Mouse (Mus musculus): ENCODE measurements around the gene Fam168a.

Fam168a gene

DNA sequence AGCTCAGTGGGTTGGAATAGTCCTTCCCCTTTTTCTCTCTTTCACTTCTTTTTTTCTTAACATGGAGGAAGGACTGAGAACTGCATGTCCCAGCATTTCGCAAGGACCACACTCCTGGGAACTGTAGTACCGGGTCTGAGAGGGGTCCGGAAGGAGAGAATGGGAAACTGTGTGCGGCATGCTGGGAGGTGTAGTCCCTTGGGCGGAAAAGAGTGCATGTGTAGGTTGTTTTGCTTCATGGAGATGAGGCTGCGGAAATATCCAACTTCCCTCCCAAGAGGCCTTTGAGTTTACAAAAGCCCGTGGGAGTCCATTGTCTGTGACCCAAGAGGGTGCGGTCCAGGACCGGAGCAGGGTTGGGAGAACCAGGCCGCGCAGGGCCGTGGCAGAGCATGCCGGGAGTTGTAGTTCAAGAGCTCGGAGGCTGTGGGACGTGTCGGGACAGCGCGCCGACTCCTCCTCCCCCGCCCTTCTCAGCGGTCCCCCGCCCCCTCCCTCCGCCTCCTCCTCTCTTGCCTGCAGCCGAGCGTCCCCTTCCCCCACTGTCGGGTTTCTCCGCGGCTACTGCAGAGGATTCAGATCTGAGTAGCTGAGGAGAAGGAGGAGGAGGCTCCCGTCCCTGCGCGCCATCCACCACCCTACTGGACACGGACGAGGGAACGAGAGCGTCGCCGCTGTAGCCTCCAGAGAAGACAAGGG, at the start of gene Fam168a:
Fam168a (plus strand) TSS at position 493 of the 699 bp plus-strand sequence.
- DNase-seq = peak; percentile 92

DNA sequence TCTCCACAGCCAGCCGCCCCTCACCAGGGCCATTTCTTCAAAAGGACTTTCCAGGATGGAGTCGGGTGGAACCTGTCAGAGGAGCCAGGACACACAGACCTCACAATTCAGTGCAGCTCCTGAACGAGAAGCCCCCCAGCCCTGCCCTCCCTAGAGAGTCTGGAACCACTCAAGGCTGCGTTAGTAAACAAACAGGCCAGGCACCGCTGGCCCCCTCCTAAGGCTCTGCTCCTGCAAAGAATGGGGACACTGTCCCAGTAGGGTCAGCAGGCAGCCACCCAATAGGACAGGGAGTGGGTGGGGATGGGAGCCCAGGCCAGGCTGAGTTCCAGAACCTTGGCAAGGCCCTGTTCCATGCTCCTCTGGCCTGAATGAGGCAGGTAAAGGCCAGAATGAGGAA, 49.7 kb upstream of the Fam168a start:
- DNase-seq = no peak

DNA sequence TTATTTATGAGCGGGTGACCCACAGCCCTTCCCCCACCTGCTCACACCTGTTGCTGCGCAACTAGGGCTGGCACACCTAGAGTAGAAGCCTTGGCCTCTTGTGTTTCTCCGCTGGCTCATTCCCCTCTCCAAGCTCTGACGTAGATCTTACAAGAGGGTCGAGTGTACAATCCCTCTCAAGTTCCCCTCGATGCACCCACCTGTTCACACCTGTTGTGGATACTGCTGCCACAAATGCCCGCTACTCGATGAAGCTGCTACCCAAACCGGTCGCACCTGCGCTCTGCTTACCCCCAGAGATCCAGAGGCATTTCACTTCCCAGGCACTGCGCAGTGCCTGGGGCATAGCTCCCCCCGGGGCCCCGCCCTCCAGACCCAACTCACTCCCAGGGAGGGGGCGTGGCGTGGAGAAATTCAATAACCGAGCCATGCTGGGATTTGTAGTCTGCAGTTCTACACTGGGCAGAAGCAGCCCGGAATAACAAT, 48.3 kb upstream of the Fam168a start:
- no peak for DNase-seq

DNA sequence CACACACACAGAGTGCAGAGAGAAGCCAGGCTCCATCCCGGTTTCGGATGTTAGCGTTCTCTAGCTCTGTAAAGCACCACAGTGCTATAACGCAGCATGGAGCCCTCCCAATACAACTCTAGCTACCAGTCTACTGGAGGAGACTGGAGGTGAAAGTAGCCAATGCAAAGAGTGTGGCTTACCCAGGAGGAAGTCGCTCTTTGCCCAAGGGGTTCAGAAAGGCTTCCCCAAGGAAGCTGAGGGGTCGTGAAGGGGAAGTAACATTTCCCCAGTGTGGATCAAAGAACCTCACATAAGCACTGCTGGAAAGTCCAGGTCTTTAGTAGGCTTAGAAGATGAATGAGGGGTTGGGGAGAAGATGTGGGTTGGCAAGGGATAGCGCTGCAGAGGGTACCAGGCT, 45.2 kb upstream of the Fam168a start:
- no peak for DNase-seq

DNA sequence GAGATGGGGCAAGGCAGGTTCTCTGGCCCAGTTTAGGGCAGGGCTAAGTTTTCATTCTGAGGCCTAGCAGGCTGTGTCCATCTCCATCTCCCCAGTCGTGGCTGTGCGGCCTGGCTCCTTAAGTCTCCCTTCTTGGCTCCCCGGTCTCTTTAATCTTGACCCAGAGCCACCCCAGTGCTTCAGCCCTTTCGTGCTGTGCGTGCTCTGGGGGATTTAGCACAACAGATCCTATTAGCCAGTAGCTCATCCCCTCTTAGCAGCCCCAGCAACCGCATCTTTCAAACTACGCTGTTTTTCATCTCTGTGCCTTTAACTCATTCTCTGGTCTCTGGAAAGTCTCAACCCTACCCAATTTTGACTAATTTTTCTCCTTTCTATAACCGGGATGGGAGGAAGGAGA, 44.2 kb upstream of the Fam168a start, which contains the start of gene Plekhb1:
Plekhb1 (minus strand) TSS at position 184 of the 400 bp plus-strand sequence.
- DNase-seq = no peak

DNA sequence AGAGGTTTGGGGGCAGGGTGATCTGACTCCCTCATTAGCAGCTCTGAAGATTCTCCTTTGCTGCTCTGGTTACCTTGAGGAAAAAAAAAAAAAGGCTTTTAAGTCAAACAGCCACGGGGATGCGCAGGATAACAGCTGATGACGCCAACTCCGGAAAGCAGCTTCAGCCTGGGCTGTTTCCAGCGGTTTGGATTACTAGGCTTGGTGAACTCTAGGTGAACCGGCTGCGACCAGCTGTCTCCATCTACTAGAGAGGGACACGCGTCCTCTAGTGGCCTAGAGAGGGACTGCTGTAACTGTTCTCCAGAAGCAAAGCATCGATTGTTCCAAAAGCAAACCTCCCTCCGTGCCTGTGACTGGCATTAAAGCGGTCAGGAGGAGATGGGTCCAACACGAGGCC, 43.2 kb upstream of the Fam168a start:
- peak; percentile 79 for DNase-seq

DNA sequence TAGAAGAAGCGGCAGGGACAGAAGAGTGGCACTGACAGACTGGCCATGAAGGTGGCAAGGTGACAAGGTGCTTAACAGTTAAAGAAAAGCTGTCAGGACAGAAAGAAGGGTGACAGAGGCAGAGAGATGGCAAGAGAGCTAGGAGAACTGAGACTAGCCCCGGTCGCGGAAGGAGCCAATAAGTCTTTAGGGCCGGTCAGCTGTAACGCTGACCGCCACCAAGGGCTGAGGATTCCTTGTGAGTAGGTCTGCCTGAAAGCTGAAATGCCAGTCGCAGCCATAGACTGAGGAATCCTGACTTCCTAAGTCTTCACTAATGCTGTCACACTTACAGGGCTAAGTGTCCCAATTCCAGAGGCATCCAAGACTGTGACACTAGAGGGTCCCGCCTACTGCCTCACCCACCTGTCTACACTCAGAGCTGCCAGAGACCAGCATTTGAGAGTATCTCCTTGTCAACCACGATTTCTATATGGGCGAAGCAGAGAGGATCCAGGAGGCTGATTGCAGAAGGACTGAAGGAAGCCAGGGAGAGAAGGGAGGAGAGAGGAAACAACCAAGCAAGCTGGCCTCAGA, 42.6 kb upstream of the Fam168a start:
- DNase-seq = no peak

DNA sequence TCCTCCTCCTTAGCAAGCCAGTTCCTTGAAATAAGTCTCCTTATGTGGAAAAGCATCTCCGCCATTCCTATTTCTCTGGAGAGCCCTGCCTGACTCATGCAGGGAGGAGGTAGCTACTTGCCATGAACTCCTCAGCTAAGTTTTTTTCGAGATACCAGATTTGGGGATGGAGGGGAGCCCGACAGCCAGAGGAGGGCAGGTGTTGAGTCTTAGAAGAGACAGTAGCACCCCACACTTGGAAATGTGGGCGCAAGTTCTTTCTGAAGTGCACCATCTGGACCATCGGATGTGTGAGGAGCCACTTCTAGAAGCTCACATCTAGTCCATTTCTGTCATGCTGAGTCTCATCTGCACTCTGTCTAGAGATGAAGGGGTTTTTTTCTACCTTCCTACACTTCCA, 35.8 kb upstream of the Fam168a start:
- DNase-seq = no peak

DNA sequence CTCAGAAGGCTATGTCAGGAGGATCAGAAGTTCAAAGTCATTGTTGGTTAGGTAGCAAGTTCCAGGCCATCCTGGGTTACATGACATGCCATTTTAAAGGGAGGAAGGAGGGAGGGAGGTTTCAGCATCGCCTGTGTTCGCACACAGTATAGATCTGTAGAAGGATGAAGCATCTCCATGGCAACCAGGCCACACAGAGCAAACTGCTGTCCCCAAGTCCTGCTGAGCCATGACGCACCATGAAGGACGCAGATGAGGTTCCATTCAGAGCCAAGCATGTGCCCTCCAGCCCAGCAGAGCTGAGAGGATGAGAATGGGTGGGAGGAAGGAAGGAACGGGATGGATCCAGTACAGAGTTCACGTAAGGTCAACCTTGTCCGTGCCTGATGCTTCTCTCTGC, 33.0 kb upstream of the Fam168a start:
- DNase-seq = no peak

DNA sequence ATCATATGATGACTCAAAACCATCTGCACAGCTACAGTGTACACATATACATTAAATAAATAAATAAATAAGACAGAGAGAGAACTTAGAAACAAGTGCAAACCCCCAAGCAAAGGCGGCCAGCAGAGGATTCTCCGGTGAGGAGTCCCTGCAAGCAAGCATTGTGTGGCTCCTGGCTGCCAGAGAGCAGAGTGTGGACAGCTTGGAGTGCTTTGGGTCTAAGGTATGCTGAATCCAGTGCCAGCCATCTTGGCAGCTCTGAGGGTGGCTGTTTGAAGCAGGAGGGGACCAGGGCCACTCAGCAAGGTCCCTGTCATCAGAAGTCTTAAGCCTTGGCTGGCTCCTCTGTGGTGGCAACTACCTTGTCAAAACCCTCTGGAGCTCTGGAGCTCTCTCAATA, 31.5 kb upstream of the Fam168a start:
- DNase-seq = no peak

DNA sequence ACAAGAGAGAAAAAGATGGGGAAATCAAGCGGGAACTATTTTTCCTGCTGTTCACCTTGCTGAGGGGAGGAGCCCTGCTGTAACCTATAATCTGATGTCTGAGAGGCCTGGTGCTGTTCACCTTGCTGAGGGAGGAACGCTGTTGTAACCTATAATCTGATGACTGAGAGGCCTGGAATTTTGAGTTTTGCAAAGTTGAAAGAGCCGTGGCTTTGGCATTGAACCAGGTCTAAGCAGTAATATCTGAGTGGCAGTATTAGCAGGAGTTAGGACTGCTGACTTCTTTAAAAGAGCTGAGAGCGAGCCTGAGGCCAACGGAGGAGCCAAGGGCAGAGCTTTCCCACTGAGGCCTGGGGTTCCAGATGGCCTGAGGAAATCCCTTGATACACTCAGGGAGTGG, 28.4 kb upstream of the Fam168a start:
- DNase-seq = no peak

DNA sequence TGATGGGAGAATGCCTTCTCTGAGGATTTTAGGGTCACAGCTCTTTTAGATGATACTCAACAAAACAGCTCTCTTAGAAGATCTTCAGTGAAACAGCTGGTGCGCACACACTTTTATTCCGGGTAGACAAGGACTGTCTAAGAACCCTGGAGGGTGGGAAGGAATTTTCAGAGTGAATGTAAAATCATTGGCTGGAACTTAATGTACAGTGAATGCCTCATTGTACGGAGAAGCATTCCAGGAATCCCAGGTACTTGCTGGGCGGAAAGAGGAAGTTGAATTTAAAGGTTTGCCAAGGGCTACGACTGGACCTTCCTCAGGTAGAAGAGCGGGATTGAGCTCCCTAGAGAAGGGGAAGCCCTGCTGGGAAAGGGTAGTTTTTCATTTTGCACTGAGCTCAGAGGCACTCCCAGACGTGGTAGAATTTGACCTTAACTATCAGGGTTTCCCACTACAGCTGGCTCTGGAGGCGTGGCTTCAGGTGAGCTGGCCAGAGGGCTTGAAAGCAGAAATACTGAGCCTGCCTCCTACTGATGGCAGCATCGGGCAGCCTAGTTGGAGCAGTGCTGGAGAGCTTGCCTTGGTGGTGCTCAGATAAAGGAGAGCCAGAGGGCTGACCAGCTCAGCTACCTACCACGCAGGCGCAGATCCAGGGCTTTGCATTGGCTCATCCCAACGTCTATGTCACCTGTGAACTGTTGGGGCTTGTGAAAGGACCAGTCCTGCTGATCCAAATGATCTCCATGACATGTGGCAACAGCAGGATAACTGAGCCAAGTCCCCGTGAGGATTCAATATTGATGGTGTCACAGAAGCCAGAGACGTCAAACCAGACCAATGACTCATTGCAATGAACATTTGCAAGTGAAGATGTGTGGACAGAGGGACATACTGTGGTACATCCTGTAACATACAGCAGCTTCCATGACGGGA, 27.2 kb upstream of the Fam168a start:
- DNase-seq = no peak

DNA sequence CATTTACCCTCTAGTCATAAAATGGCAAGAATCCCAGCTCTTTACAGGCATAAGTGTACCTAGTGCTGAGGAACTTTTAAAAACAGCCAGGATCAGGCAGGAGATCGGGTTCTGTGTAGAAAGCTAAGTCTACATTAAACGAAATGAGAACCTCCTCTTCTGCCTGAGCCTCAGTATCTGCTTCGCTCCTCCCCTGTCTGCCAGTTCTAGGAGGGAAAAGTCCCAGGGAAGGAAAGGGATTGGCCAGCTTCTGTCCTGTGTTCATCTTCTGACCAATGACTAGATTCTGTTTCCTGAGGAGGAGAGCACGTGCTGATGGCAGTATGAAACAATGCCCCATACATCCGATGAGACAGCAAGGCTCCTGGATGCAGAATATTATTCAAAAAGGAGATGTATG, 25.3 kb upstream of the Fam168a start:
- no peak for DNase-seq

DNA sequence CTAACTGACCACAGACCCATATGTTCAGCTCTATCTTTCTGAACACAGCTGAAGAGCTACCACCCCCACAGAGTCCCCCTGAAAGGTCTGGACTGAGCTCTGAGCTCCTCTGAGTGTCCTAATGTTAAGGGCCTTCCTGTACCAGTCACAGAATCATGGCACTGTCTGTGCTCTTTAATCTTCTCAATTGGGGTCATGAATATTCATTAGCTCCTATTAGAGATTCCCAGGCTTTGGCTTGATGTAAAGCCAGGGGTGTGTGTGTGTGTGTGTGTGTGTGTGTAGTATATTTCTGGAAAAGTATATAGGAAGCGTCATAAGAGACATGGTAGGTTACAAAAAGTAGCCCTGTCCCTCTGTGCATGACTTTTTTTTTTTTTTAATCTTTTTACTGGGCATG, 23.2 kb upstream of the Fam168a start:
- no peak for DNase-seq

DNA sequence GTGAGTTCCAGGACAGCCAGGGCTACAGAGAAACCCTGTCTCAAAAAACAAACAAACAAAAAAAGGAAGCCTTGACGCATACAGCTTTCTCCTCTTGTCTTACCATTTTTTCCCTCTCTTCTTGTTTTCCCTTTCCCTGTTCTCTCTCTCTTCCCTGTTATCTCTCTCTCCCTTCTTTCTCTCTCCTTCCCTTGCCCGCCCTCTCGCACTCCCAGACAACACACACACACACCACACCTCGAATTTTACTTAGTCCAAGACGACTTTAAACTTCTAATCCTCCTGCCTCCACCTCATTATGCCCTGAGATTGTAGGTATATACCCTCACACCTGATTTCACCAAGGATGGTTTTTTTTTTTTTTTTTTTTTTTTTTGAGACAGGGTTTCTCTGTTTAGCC, 22.4 kb upstream of the Fam168a start:
- DNase-seq = no peak

DNA sequence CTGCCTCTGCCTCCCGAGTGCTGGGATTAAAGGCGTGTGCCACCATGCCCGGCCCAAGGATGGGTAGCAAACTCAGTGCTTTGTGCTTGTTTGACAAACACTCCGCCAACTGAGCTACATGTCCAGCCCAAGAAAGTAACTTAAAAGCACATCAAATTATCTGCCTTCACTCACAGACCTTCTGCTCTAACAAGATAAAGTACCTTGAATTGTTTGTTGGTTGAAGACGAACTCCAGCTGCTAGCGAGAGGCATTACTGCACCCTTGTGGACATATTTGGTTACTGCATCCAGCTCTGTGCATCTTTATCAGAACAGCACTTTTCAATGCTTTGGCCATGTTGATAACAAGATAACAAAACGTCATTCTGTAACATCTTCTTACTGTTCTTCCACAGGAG, 21.9 kb upstream of the Fam168a start:
- peak; percentile 58 for DNase-seq

DNA sequence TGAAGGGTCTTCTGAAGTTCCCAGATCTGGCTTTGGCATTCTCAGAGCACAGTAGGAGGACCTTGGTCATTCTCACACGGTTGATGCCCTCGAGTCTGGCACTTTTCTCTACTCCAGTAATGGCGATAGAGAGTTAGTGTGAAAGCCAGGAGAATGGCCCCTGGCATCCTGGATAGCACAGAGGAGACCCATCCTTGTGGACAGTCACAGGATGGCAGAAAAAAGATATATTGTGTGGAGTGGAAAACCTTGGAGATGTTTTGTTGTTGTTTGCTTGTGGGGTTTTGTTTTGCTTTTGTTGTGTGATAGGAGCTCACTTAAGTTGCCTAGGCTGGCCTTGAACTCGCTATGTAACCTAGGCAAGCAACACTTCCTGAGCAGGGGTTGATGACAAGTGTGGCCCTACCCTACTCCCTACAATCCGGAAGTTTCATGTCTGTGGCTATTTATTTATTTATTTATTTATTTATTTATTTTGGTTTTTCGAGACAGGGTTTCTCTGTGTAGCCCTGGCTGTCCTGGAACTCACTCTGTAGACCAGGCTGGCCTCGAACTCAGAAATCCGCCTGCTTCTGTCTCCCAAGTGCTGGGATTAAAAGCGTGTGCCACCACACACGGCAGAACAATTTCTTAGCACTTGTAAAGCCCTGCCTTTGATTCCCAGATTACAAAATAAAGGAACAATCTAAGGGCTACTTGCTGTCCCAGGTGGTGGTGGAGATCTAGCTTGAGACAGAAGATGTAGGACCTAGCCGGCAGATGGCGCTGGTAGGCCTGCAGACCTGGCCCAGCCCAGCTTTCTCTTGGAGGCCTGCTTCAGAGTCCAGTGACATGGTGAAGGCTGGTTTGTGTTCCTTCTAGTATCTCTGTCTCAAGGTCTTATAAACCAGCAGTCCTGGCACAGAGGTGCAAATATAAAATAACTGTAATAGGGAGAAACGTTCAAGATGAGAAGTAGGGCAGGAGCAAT, 21.1 kb upstream of the Fam168a start:
- peak; percentile 67 for DNase-seq

DNA sequence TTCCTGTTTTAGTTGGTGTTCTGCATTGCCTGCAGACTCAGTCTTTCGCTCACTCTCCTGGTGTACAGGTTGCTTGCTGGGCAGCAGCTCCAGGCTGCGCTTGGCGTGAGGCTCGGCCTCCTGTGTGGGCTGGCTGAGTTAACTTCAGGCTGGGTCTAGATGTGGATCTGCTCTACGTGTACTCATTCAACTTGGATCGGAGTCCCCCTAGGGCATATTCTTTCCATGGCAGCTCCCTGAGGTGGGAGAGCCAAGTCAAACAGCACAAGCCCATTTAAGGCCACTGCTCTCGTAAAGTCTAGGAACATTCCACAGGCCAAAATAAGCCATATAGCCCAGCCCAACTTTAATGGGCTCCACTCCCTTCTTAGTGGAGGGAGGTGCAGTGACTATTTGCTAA, 18.0 kb upstream of the Fam168a start:
- DNase-seq = no peak

DNA sequence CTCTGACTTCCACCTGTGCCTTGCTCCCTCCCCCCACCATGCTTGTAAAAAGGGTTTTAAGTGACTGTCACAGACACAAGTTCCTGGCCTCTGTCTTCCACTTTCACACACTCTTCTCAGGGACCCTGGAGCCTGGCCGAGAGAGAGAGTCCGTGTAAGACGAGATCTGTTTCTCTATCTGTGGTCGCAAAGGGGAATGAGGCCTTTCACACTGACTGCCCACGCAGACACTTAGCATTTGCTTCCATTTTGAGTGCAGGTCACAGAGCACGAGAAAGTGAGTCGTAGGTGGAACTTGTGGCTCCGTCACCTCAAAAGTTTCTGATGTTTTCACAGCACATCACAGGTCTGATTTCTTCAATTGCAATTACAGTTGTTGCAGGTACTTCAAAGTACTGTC, 13.2 kb upstream of the Fam168a start:
- no peak for DNase-seq

DNA sequence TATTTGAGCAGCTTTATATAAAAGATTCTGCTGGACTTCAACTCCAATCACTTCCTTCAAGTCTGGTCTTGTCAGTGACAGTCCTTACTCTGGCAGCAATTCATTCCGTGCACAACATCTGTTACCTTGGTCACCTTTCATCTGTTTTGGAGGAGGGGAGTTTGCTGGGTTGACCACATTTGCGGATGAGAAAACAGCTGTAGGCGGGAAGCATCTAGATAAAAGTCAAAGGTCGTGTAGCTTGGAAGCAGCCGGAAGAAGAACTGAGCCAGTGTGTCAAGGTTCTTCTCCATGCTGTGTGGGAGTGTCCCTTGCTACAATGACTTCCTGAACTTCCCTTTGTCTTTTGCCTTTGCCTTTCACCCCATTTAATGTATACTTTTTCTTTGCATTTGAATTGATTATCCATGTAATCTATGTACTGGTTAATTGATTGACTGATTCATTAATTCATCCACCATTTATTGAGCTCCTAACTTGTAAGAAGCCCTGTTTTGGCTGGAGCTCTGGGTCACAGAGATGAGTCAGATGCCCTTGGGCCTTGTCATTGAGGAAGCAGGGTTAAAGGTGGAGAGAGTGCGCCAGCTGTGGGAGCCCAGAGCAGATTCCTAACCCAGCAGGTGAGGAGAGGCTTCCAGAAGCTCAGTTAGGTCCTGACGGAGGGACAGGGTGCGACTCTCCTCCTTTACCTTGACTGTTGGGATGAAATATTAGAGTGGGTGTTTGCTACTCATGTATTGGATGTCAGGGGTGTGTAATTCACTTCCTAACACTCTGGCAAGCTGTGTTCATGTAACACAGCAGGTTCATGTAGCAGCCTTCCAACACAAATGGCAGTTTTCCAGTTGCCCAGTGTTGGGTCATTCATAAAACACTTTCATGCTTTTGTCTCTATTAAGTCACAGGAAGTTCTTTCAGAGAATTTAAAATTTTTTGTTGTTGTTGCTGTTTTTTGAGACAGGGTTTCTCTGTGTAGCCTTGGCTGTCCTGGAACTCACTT, 6.4 kb upstream of the Fam168a start:
- DNase-seq = peak; percentile 30

DNA sequence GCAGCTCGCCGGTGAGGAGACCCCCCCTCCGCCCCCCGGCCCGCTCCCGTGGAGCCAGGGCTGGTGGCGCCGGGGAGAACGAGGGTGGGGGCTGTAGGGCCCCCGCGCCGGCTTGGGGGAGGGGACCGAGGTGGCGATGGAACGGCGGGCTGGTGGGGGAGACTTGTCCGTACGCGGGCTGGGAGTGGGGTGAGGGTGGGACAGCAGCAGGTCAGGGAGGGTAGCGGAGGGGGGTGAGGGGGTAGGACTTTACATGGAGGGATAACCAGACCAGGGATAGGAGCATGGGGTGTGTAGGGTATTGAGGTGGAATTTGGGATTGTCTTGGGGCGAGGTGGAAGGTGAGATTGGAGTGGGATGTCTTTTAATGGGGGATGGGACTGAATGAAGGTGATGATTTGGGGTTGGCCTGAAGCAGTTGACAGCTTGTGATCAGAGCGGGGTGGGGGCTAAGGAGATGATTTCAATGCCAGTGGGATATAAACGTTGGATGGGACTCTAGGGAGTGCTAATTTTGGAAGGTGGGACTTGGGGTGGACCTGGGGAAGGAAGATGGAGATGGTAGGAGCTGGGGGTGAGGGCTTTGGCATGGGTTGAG, 547 bp downstream of the Fam168a start:
- DNase-seq = no peak

Data from thymus, postnatal 25 days (tissue).